Mouse (Mus musculus) c-Kit-positive CD71-positive TER-119-positive erythroid progenitor cells, embryonic 14.5 days (primary cell): ENCODE results near the gene Zc3h12c.

ENCODE experiments used
- DNase-seq: peaks from one replicate; pipeline ENCODE4 v3.0.0-alpha.2; 2013; ENCODE audit warnings: low spot score

Zc3h12c gene

DNA sequence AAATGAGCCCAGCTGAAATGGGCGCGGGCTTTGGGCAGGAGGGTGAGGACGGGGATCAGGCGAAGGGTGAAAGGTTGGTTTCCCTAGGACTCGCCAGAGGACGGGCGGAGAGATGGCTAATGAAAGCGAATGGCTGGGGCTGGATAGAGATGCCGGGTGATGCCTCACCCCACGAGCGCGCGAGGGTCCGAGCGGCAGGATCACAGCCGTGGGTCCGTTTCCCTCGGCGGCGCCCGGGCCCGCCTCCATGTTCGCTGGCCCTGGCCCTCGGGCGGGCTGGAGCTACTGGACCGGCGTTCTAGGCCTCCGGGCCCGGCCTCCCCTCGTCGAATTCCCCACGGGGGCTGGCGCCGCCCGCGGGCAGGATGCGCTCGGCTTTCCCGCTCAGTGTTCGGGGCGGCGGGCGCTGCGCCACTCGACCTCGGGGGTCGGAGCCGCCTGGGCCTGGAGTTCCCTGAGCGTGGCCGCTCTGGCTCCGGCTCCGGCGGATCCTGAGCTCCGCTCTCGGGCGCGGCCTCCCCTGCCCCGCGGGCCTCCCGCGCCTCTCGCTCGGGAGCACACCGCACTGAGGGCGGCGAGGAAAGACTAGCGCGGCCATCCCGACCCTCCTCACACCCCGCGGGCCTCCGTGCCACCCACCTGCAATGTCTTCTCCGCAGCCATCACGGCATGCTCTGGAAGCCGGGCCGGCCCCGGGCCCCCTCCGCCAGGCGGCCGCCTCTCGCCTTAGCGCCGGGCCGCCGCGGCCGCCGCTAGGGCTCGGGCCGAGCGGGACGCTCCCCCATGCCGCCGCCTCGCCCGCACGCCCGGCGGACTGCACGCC lies at the start of gene Zc3h12c:
Gene Zc3h12c, minus strand, starts transcription at position 710 of the 823 bp plus-strand sequence.
- DNase-seq, result peak; percentile 14

DNA sequence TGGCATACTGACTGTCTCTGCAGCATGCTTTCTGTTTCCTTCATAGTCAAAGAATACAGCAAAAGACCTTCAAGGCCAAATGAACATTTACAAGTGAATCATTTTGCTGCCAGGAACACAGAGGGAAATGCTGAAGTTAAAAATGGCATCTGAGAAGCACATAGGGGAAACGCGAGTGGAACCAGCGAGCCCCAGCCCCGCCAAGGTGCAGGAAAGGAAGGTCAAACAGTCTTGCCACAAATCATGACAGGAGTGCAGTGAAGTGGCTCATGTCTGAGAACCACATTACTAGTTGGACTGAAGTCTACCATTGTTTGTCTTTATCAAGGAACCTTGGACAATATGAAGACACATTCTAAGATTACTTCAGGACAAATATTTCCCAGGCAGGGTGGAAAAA lies 49.3 kb upstream of the Zc3h12c start:
- no peak for DNase-seq

DNA sequence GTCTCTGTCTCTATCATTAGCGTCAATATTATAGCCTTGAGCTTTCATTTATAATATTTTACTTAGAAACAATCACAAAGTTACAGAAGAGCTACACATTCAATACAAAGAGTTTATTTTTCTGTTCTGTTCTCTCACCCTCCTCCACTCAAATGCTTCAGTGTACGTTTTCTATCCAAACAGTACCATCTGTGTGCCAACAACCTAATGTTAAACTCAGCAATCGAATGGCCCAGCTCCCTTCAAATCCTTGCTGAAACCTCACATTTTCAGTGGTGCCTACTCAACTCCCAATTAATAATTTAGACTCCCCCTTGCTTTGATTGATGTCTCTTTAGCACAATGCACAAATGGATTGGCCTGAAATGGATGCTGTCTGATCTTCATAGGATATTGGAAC lies 46.9 kb upstream of the Zc3h12c start:
- DNase-seq, result no peak

DNA sequence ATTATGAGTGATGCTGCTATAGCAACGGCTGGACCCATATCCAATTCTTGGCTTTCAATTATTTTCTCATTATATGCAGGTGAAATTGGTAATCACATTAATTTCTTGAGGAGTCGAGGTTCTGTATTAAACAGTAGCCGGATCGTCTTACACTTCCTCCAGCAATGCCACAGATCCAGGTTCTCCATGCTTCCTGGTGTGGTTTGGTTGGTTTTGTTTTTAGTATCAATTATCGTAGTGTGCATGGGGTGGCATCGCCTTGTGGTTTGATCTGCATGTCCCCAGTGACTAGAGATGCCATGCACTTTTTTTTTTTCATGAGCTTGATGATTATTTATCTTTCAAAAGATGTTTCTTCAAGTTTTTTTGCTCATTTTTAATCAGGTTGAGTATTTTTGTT lies 44.0 kb upstream of the Zc3h12c start:
- no peak for DNase-seq

DNA sequence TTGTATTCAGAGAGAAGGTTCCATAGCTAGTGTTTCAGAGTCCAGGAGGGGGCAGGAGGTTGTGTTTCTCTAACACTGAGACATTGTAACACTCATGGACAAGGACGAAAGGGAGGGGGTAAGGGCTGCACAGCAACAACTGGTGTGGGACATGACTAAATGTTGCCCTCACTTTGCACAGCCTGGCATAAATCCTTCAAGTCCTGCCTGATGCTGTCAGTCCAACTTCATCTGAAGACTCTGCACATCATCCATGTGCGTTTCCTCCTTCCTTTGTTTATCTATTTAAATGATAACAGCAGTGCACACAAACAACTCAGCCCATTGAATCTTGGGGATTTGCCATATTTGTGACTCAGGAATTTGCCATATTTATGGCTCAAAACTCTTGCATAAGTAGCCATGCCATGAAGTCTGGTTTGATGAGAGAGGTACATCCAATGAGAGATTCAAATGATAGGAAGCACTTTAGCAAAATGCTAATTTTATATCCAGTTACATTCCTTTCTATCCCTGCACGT lies 40.2 kb upstream of the Zc3h12c start:
- DNase-seq, result no peak

DNA sequence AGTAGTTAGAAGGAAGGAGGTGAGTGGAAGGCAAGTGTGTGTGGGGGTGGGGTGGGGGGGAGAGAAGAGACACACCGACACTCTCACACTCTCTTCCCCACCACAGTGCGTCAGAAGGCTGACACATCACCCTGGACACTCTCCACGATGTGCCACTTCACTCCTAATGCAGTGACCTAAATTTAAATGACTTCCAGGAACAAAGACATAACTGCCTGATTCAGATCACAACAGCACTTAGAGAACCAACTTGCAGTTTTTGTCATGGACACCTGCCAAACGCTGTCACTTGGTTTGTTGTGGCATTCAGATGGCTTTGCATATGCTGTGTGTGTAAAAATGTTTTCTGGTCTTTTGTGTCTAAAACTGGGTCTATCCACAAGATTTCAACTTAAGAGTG lies 34.8 kb upstream of the Zc3h12c start:
- DNase-seq, result no peak

DNA sequence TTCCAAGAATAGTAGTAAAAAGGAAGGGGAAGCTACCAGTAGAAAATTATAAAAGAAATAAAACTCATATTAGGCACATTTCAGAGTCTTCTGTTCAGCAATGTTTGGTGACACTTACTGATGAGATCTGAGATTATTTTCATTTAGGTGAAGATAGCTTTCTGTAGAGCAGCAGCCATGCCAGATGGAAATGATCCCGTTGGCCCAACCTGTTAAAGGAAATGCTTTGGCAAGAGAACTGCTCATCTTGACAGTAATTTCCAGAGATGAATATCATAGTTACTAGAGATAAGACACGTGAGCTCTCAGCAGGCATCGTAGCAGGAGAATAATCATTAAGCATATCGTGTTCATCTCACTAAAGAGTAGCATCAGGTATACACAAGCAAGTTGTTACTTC lies 31.9 kb upstream of the Zc3h12c start:
- DNase-seq, result no peak

DNA sequence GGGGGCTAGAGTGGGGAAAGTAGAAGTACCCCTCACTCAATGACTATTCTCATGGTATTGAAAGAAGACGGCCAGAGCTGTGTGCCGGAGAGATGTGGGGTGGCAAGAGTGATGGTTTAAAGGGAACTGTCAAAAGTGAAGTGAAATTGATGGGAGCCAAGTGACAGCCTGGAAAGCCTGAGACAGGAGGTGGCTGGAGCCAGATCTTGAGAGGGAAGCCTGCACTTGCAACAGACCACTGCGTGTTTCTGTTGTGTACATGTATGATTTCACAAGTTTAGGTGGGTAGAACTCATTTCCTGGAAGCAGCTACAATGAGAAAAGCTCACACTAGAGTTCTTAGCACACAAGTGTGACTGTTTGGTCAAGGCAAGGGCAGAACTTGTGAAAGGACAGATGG lies 27.5 kb upstream of the Zc3h12c start:
- no peak for DNase-seq

DNA sequence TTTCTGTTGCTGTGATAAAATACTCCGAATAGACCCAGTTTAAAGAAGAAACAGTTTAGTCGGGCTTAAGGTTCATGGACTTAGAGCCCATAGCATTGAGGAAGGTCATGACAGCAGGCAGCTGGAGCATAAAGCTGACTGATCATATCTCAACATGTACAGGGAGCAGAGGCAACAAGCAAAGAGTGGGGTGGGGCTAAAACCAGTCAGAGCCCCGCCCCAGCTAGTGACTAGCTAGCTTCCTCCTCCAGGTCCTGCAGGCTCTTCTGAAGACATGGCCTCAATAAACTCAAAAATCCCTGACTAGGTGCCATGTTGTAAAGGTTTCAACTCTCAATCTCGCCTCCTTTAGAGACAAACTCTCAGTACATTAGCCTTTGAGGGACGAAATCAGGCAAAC lies 25.5 kb upstream of the Zc3h12c start:
- peak; percentile 25 for DNase-seq

DNA sequence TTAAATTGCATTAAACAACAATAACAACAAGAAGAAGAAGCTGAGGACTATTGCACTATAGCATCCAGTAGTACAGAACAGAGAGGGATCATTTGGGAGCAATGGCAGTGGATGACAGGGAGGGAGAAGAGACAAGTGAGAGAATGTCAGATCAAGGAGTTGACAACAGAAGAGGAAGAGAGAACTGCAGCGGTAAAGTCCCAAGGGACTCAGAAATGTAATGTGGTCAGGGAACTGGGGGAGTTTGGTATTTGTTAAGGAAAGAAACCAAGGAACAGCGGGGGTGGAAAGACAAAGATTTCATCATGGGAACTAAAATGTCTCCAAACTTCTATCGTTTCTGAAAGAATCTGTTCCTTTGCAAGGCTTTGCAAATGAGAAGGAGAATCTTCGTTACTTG lies 22.5 kb upstream of the Zc3h12c start:
- no peak for DNase-seq

DNA sequence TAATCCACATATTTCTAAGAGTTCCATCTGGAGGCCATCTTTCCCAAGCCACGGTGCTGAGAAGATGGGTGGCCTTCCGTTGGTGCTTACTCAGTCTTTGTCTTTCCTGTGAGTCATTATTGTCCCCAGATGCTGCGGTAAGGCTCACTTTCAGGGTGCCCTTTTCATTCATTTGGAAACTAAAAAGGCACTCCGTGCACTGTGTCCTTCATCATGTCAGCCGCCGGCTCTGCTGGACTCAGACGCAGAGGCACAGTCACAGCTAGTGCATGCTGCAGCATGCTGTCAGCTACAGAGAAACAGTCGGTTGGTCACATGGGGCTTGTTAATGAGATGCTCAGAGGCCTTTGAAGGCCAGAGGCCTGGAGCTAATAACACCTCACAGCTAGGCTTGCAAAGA lies 19.7 kb upstream of the Zc3h12c start:
- DNase-seq, result no peak

DNA sequence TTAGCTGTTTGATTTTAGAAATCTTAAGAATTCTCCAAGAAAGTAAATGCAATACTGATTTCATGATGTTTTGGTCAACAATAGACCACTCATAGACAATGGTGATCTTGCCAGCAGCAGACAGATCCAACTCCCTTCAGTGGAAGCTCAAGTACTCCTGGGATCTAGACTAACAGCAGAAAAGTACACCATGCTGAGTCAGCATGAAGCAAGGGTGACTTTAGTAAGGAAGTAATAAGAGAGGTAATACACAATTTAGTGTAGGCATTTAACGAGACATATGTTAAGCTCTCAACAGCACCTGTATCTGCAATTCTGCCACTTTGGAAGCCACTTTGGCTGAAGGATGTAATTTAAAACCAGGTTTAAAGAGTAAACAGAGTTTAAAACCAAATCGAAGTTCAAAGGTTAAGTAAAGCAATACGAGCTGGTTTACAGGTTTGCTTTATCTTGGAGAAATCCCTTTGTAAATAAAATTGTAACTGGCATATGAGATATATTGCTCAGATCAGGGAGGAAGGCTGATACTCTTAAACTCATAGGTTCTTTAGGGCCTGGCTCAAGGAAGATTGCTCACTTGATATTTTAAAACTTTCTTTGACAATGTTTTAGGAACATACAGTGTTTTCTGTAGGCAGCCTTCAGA lies 18.0 kb upstream of the Zc3h12c start:
- DNase-seq, result no peak

DNA sequence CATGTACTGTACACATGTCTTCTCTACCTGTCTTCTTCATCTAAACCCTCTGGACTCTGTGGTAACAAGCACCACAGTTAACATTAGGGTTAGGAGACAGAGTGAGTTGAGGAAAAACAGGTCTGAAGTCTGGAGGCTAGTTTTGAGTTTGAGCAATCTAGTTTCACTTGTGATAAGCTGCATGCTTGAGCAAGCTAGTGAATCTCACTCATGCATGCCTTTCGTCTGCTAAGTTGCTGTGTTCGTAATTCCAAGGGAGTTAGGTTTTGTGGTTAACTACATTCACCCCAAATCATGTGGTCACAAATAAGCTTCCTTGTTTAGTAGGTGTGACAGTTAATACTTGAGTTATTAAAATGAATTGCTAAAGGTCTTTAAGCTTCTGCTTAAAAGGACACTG lies 13.0 kb upstream of the Zc3h12c start:
- no peak for DNase-seq

DNA sequence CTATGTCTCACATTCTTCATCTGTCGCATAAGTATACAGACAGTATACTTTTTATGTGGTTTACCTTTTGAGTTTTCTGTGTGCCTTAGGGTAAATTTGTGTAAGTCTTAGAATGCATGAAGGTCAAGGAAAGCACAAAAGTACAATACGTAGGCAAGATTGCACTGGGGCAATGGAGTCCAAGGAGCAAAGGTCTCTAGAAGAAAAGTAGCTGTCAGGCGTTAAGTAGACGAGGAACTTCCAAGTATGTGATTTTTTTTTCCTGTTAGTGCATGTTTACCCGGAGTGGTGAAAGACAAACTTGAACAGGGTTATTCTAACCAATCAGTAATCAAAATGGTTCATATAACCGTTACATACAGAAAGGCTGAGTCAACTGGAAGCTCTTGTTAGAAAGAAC lies 12.5 kb upstream of the Zc3h12c start:
- no peak for DNase-seq

DNA sequence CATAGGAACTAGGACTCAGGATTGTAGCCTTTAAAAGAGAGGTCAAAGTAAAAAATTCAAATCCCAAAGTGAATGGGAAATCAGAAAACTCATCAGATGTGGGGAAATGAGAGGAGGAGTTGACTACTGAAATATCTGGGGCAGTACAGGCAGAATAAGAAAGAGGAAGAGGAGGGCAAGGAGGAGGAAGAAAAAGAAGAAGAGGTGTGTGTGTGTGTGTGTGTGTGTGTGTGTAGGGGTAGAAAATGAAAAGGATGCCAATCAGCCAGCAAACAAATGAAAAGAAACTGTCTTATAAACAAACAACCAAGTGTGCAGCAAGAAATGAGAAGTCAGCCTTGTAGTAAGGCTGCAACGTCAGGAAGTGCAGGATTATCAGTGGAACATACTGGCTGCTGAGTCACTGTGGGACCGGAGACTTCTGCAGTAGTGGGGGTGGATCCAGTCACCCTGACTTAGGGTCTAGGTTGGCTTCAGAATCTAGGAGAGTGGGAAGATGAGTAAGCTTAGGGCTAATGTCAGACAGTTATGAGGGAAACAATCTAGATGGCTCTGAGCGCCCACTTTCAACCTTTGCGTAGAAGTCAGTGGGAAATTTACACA lies 7.0 kb upstream of the Zc3h12c start:
- peak; percentile 40 for DNase-seq

DNA sequence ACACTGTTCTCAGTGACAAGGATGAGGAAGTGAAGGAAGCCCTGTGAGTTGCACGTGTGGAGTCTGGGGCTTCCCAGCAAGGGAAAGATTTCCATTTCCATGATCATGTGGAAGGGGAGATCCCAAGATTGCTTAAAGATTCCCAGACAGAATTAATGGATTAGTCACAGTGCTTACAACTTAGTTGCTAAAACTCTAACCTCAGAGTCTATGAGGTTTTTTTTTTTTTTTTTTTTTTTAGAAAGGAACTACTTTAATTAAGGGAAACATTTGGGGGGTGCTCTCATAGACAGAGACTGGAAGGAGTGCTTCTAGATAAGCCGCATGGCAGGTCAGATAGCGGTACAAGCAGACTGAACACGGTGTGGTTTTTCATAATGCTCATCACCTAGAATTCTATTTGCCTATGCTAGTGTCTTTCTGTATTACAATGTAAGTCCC lies 6.3 kb upstream of the Zc3h12c start:
- DNase-seq, result peak; percentile 25

DNA sequence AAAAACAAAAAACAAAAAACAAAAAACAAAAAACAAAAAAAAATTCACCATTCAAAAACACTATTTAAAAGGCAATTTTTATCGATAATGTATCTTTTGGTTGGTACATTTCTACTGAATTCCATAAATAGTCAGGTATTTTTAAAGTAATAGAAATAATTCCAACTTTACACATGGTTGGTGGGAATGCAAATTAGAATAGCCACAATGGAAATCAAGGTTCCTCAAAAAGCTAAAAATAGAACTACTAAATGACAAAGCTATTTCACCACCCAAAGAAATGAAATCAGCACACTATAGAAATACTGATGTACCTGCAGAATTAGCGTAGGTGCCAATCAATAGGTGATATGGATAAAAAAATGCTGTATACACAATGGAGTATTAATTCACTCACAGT lies 5.6 kb upstream of the Zc3h12c start:
- no peak for DNase-seq

DNA sequence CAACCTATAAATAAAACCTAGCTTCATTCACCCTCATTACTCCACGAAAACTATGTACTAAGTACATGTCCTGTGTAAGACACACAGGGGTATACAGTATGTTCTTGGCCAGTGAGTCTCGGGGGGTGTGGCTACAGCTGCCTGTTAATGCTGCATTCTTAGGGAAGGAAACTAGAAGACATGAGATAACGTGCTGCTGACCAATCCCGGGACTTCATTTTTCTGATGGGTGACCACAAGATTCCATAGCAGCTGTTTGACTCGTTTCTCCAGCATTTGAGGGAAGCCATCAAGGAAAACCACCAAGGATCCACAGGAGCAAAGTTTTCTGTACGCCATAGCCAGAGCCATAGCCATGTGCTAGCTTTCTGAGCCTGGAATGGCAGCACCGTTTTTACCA lies 4.2 kb upstream of the Zc3h12c start:
- no peak for DNase-seq

DNA sequence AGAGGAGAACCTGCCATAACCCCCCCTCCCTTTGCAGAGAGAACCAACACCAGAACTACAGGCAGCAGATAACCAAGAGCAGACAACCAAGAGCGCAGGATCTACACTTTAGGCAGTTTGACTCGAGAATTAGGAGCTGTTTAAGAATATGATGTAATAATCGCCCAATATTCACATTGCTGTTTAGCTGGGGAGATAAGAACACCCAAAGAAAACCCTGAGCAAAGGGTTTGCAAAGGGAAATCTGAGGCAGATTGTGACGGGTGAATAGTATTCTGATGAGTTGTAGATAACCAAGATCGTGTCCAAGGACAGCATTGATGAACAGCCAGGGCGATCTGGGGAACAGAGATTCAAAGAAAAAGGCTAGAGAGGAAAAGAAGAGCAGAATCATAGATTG lies 2.3 kb upstream of the Zc3h12c start:
- DNase-seq, result no peak

DNA sequence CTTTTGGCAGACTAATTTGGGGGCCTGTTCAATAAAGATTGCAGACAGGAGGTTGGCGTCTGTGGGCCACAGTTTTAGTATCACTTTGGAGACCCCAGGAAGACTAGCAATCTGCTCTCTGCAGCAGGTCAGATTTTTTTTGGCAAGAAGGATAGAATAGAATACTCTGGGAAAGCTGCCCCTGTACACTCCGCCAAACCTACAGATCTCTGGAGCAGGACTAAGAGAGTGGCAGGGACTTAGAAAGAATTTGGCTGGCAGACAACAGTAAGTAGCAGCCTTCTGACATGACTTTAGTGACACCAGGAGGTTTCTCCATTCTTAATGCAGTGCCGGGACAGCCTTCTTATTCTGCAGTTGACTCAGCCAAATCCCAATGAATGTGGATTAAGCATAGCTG lies 1.8 kb upstream of the Zc3h12c start:
- no peak for DNase-seq

DNA sequence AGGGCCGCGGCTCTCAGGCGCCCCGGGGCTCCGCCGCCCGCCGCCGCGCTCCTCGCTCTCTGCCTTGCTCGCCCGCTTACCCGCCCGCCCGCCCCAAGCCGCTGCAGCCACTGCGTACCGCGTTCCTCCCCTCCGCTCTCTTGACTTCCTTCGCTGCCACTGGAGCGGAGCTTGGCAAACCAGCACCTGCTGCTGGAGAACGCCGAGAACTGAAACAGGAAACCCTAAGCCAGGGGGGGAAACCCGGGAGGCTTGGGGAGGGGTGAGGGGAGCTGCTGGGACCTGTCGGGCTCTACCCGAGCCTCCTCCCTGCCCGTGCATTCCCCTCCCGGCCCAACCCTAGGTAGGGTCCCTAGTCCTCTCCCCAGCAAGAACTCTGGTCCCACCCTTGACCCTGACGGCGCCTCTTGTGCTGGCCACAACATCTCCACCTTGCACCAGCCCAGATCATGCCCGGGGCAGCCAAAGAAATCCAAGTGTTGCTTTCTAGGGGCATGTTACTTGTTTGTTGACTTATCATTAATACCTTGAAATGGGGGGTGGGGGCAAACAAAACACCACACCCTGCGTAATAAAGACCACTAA lies 406 bp upstream of the Zc3h12c start:
- DNase-seq, result peak; percentile 29

DNA sequence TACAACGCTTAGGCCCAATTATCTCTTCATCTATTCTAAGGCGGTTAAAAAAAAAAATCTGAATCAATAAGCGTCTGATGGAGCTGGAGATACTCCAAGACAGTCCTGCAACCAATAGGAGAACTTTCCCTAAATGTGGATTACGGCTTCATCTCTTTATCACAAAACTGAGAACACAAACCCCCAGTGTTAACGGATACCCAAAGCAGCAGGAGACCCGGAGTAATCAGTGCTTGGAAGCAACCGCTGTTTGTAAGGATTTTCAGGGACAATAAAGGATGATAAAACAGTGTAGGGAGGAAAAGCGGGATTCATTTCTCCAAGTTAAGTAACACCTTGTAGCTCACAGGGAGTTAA lies 888 bp downstream of the Zc3h12c start:
- no peak for DNase-seq

DNA sequence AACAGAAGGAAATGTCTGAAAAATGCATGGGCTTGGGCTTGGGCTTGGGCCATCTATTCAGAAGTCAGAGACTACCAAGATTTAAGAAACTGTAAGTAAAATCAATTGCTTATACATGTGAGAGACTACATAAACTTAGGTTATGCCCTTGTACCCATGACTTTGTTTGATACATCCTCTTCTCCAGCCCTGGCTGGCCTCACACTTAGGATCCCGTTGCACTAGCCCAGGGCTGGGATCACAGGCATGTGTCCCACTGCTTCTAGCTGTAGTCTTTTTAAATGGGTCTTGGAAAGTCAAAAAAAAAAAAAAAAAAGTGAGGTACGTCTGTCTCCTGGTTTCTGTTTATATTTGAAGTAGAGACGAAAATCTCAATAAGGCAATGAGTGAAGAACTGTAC lies 1.3 kb downstream of the Zc3h12c start:
- no peak for DNase-seq
